Mouse (Mus musculus) gastrocnemius, adult 2 months (tissue): ENCODE results near the gene Itpkc. TPM values are rescaled to one million over a fixed set of nuclear protein-coding genes. Genes with fewer than 3 reads are reported as not detected.
A peak's percentile ranks its signal among the peaks of the same experiment; 100 is the strongest.

Experiments used
- DNase-seq: peaks from one replicate; pipeline ENCODE4 v3.0.0; 2022
- H3K27ac ChIP-seq: fragments of 200-600 bp; 2 replicates; pipeline ENCODE4 v1.8.1; 2022; ENCODE audit warnings: mild to moderate bottlenecking
- H3K4me3 ChIP-seq: fragments of 200-600 bp; 2 replicates; pipeline ENCODE4 v1.8.1; 2022; ENCODE audit warnings: mild to moderate bottlenecking, moderate library complexity
- CTCF ChIP-seq: fragments of 200-600 bp; IDR thresholded peaks from 2 replicates; pipeline ENCODE4 v1.8.1; 2022; ENCODE audit warnings: antibody characterized with exemption, mild to moderate bottlenecking, moderate library complexity
- intact Hi-C: fragments of 180-260 bp; cut with DNase I; formaldehyde crosslinking; loops from one replicate; pipeline ENCODE4 v1.15.1; 2025
- total RNA-seq, 2 experiments: library from RNA; stranded (reverse); gene quantifications; 2 replicates each; pipeline ENCODE4 v1.2.3; 2021

The Itpkc gene
- total RNA-seq, 2 experiments from 2014 or later, result 3.9 to 4.3 TPM

GRCm38 (mm10) chr7:27232781-27233281 is 4.4 kb upstream of the Itpkc start, which contains the start of gene Coq8b:
TSS of gene Coq8b (plus strand) at chr7:27233023.
- H3K27ac ChIP-seq, result peak within 1 kb of the TSS; percentile 86
- no peak for TF ChIP-seq CTCF
- intact Hi-C loops, result loop anchor here (2.0 kb wide), 1 partner anchor 74 kb away; no protein-coding TSS in a partner anchor
- DNase-seq, result peak; percentile 95
- H3K4me3 ChIP-seq, result peak within 1 kb of the TSS; percentile 76

GRCm38 (mm10) chr7:27231693-27232331 is 3.4 kb upstream of the Itpkc start:
- no peak for TF ChIP-seq CTCF
- intact Hi-C loops, result loop anchor here (2.0 kb wide), 1 partner anchor 73 kb away; no protein-coding TSS in a partner anchor
- H3K27ac ChIP-seq, result peak overlapping the region; percentile 86

GRCm38 (mm10) chr7:27230781-27231180 is 2.3 kb upstream of the Itpkc start:
- no peak overlapping the region for H3K4me3 ChIP-seq
- TF ChIP-seq CTCF, result peak; percentile 31; the same call in 1 of the 2 replicates
- DNase-seq, result no peak
- intact Hi-C loops, result loop anchor here (1.0 kb wide), 1 partner anchor 27 kb away; no protein-coding TSS in a partner anchor
- H3K27ac ChIP-seq, result no peak overlapping the region

More at GRCm38 (mm10) chr7:27231693-27232331, 3.4 kb upstream of the Itpkc start:
- H3K4me3 ChIP-seq, result no peak overlapping the region
- peak; percentile 58 for DNase-seq

GRCm38 (mm10) chr7:27228865-27229264 is 404 bp upstream of the Itpkc start:
- TF ChIP-seq CTCF, result no peak
- no peak for DNase-seq
- H3K27ac ChIP-seq, result peak overlapping the region; percentile 95
- peak overlapping the region; percentile 85 for H3K4me3 ChIP-seq
- intact Hi-C loops, result loop anchor here (2.0 kb wide), 1 partner anchor 32 kb away; the partner anchor contains the start of gene Snrpa

GRCm38 (mm10) chr7:27227676-27228075 is 785 bp downstream of the Itpkc start:
- intact Hi-C loops, result loop anchor here (2.0 kb wide), 1 partner anchor 31 kb away; the partner anchor contains the start of gene Snrpa
- Histone ChIP-seq H3K27ac (peak overlapping the region; percentile 95), H3K4me3 (peak overlapping the region; percentile 85)
- DNase-seq, result no peak
- no peak for TF ChIP-seq CTCF

- intact Hi-C loops, result no loop called here
These were observed 1.2 kb downstream of the Itpkc start for GRCm38 (mm10) chr7:27227276-27227675.

GRCm38 (mm10) chr7:27224877-27225575 is 3.4 kb downstream of the Itpkc start:
- Histone ChIP-seq H3K27ac (peak overlapping the region; percentile 71), H3K4me3 (peak overlapping the region; percentile 49)
- DNase-seq, result peak; percentile 66
- no peak for TF ChIP-seq CTCF
- intact Hi-C loops, result no loop called here

More at GRCm38 (mm10) chr7:27227276-27227675, 1.2 kb downstream of the Itpkc start:
- peak overlapping the region; percentile 85 for H3K4me3 ChIP-seq
- TF ChIP-seq CTCF, result no peak
- H3K27ac ChIP-seq, result peak overlapping the region; percentile 95
- DNase-seq, result no peak

- no peak overlapping the region for H3K27ac ChIP-seq
- no peak for TF ChIP-seq CTCF
These were observed 5.9 kb downstream of the Itpkc start for GRCm38 (mm10) chr7:27222538-27222937.

GRCm38 (mm10) chr7:27221939-27222338 is 6.5 kb downstream of the Itpkc start:
- intact Hi-C loops, result no loop called here
- no peak for TF ChIP-seq CTCF
- Histone ChIP-seq H3K27ac (peak overlapping the region; percentile 31; the same call in 1 of the 2 replicates), H3K4me3 (no peak overlapping the region)
- no peak for DNase-seq

More at GRCm38 (mm10) chr7:27222538-27222937, 5.9 kb downstream of the Itpkc start:
- H3K4me3 ChIP-seq, result no peak overlapping the region
- intact Hi-C loops, result no loop called here
- DNase-seq, result no peak

GRCm38 (mm10) chr7:27219937-27220336 is 8.5 kb downstream of the Itpkc start:
- intact Hi-C loops, result no loop called here
- TF ChIP-seq CTCF, result no peak
- Histone ChIP-seq H3K27ac (no peak overlapping the region), H3K4me3 (no peak overlapping the region)
- DNase-seq, result no peak

GRCm38 (mm10) chr7:27218586-27218985 is 9.9 kb downstream of the Itpkc start:
- intact Hi-C loops, result no loop called here
- no peak for DNase-seq
- no peak overlapping the region for H3K4me3 ChIP-seq
- no peak overlapping the region for H3K27ac ChIP-seq
- TF ChIP-seq CTCF, result no peak

- no peak overlapping the region for H3K4me3 ChIP-seq
- intact Hi-C loops, result no loop called here
These were observed 15.8 kb downstream of the Itpkc start for GRCm38 (mm10) chr7:27212626-27213025.

More at GRCm38 (mm10) chr7:27212626-27213025, 15.8 kb downstream of the Itpkc start:
- no peak for TF ChIP-seq CTCF
- no peak overlapping the region for H3K27ac ChIP-seq
- DNase-seq, result no peak
